Mouse (Mus musculus) 3134 (cell line): ENCODE data around the gene Nucks1.

ENCODE experiments used
- DNase-seq: peaks from one replicate; pipeline ENCODE4 v3.0.0-alpha.2; 2011; ENCODE audit warnings: low spot score; ENCODE audit not compliant: insufficient read length; ENCODE audit errors: extremely low read depth

Gene Nucks1

DNA sequence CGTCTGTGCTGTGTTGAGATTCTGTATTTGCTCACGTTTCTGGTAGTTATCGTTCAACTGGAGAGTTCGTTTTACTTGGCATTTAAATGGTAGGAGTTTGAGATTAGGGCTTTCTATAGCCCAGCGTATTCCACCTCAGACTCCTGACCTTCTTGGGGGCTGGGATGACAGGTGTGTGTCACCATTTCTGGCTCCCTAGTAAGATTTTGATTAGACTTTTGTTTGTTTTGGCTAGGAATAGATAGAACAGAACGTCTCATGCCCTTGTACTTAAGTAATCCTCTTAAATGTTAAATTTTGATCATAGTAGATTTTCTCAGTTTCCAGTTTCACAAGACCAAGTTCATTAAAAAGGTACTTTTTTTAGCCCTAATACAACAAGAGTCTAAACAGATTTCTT is 7.3 kb downstream of the Nucks1 start:
- DNase-seq = no peak

DNA sequence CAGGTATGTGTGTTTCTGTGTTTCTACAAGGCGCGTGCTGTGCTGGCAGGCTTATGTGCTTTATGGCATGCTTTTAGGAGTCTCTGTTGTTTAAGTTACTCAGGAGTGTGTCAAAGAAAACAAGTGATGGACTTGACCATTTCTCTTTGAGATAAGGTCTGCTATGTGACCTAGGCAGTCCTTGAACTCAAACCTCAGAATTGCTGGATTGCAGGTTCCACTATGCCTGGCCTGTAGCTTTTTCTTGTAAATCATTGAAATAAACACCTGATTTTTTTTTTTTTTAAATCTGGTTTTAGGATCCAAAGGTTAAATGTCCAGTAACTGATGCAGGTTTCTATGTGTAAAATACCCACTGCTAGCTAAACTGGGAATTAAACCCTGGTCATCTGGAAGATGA is 8.7 kb downstream of the Nucks1 start:
- DNase-seq = no peak

- no peak for DNase-seq
Observed at GRCm38 (mm10) chr1:131922100-131922499, 11.8 kb downstream of the Nucks1 start.

GRCm38 (mm10) chr1:131933471-131933870 is 23.1 kb downstream of the Nucks1 start:
- DNase-seq = no peak

DNA sequence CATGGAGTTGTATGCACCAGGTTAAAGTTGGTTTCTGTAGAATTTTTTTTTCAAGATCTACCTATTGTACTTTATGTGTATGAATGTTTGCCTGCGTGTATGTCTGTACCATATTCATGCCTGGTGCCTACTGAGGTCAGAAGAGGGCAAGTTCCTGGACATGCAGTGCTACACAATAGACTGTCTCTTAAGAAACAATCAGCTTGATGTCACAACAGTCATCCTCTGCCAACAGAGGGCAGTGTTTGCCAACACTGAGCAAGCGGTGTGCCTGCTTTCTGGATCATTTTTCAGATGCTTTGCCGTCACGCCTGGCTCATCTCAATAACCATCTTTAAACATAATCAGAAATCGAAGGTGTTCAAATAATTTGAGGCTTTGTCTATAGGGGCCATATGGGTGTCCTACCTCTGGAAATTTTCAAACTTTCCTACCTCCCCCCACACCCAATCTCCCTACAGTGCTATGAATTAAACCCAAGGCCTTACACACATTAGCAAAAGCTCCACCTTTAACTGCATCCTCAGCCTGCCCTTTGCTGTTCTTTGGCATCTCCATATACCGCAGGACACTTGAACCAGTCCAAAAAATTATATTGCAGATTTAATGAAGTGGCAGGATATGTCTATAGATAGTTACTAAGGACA is 27.4 kb downstream of the Nucks1 start:
- no peak for DNase-seq

GRCm38 (mm10) chr1:131938811-131939210 is 28.5 kb downstream of the Nucks1 start:
- no peak for DNase-seq

- DNase-seq = no peak
Observed at GRCm38 (mm10) chr1:131940711-131941244, 30.4 kb downstream of the Nucks1 start.

DNA sequence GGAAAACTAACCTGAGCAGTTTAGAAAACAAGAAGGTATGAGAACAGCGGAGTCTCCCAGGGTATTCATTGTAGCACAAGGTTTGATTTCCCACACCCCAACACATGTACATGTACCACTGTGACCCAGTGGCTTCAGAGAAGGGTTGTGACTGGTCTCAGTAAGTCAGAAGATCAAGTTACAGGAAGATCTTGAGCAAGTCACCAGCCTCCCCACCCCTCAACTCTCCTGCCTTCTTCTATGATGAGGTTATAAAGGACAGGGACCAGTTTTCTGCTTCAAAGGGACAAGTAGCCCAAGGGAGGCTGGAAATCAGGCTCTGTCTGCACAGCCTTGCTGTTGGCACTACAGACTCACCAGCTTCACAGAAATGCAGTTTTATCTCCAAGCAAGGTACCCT is 31.2 kb downstream of the Nucks1 start:
- DNase-seq = no peak

- DNase-seq = peak; percentile 17
Observed at GRCm38 (mm10) chr1:131942621-131943590, 32.6 kb downstream of the Nucks1 start.

DNA sequence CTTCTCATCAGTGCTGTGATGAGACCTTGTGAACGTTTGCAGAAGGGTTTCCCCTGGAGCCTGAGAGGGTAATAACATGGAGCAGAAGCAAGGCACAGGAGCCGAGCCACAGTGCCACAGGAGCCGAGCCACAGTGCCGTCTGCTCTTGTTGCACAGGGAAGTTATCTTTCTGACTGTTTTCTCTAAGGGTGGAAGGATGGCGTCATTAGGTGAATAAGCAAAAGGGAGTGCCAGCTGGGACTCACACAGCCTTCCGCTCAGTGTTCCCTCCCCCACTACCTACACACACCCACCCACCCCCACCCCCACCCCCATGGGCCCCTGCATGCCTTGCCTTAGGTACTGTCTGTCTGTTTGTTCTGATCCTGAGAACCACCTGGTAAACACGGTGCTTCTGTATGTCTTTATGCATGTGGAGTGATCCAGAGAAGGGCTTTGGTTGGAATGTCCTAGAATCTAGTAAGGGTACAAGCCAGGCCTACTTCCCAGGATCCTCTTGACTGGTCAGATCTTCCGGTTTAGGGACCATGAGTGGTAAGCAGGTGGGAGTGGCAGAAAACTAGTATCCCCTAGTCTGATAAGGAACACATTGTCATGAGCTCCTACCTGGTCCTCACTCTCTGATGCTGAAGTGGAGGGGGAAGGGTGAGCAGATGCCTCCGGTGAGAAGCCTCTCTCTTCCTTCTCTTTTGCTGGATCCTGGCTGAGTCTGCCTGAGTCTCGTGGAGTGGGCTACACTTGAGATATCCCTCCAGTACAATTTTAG is 35.5 kb downstream of the Nucks1 start:
- no peak for DNase-seq

DNA sequence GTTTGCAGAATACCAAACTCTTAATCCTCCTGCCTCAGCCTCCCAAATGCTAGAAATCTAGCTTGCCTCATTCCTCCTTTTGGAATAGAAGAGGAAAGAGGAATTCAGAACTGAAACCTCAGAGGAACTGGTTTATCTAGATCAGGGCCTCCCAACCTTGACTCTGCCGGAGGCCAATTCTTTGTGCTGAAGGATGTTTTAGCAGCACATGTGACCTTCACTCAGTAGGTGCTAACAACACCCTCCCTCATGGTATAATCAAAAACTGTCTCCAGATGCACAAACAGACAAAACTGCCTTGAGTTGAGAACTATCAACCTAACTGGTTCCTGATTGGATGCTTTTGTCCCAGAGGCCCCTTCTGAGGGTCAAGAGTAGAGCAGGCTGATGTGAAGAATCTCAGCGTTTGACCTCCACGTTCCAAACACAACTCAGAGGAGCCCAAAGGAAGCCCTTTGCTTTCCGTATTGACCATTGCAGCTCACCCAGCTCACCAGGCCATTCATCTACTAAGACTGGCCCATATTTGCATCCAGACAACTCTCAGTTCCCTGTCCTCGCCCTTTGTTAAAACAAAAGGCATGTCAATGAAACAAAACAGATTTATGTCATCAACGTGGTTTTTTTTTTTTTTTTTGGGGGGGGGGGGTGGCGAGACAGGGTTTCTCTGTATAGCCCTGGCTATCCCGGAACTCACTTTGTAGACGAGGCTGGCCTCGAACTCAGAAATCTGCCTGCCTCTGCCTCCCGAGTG is 36.3 kb downstream of the Nucks1 start:
- DNase-seq = no peak

DNA sequence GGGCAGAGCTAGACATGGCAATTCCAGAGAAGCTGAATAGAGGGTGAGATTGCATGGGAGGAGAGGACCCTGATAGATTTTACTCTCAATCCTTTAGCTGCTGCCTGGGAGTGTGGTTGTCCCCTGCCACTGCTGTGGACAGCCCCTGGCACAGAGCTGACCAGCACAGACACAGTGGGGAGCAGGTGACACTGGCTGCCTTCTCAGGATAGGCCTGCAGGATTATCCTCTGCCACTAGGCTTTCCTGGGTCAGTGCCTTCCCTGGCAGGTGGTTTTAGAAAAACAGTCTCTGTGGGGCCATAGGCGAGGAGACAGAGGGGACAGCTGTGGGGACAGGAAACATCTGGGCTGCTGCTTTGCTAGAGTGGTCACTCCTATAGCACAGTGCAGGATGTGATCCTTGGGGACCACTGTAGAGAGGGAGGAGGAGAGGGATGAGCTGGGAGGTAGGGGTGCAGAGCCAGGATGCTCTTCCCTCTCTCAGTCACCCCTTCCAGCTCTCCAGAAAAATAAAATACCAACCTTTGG is 37.7 kb downstream of the Nucks1 start:
- DNase-seq = no peak

DNA sequence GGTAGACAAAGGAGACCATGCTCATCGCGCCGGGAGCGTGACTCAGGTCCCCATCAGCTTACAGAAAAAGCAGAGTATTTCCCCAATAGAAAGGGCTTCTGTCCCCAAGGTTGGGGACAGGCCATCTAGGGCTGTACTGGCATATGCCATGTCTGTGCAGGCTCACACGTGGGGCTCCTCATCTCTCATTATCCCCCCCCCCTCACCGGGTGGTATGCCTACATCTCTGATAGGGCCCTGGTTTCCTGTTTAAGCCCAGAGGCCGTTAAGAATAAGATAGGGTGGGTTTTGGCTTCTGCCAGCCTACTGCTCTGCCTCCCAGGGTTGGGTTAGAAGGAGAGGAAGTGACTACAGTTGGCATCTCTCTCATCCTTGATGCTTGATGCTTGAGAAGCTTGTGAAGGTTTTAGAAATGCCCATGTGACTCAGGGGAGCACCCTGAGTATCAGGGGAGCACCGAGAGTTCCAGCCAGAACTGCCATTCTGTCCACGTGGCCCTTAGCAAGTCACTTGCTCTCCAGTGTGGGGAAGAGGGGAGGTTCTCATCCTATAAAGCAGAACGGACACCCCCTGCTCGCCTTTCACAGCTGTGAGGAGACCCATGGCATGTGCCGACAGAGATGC is 44.0 kb downstream of the Nucks1 start:
- no peak for DNase-seq

DNA sequence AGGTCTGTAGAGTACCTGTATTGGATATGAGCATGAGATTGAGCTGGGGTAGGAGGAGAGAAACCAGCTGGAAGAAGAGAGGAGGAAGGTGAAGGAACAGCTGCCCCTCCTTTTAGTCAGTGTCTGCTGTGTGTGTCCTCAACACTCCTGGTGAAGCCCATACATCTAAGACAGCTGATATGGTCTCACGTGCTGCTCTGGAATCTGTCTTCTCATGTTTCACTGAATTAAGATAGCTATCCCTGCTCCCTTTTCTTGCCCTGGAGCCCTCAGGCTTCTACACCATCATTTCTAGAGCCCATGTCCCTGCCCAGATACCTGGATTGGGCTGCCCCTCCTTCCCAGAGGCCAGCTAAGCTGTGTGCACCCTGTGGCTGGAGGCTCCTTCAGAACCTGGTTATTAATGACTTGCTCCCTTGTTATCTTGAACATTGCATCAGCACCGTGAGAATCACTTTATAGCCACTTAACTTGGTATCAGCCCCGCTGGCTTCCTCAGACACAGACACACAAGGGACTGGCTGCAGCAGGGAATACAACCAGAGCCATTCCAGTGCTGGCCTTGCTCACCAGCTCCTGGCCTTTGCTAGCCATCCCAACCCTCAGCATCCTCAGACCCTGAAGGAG is 44.9 kb downstream of the Nucks1 start:
- no peak for DNase-seq

DNA sequence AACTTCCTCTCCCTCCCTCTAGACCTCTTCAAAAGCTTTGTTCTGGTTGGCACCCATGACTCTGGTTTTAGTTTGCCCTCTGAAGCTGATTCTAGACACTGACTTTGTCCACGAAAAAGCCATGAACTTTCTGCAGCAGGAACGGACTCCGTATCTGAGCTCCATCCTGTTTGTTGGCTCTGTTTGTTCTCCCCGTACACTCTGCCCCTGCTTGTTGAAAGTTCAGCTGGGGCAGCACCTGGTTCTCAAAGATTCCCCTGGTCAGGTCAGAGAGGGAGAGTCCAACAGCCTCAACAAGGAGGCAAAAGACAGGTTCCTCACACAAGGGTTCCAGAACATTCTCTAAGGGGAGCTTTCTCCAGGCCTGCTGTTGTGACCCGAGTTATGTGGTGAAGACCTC is 47.1 kb downstream of the Nucks1 start:
- DNase-seq = no peak

DNA sequence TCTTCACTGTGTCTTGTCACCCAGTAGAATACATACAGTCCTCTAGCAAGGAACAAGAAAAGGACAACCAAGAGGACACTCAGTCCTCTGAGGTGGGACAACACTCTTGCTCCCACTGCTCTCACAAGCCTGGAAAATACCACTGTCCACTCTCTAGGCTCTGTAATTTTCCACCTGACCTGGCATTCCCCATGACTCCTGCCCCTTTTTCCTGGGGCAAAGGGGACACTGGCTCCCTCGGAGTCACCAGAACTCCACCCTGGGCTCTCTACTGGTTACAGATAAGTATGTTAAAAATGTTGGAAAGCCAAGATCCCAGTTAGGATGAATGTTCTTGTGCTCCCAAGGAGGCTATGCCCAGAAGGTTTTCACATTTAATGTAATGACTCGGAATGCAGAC is 50.7 kb downstream of the Nucks1 start:
- DNase-seq = no peak

- DNase-seq = no peak
Observed at GRCm38 (mm10) chr1:131962606-131963084, 52.3 kb downstream of the Nucks1 start, which contains the start of gene Slc45a3. TSS of gene Slc45a3 (plus strand) at chr1:131962967.

DNA sequence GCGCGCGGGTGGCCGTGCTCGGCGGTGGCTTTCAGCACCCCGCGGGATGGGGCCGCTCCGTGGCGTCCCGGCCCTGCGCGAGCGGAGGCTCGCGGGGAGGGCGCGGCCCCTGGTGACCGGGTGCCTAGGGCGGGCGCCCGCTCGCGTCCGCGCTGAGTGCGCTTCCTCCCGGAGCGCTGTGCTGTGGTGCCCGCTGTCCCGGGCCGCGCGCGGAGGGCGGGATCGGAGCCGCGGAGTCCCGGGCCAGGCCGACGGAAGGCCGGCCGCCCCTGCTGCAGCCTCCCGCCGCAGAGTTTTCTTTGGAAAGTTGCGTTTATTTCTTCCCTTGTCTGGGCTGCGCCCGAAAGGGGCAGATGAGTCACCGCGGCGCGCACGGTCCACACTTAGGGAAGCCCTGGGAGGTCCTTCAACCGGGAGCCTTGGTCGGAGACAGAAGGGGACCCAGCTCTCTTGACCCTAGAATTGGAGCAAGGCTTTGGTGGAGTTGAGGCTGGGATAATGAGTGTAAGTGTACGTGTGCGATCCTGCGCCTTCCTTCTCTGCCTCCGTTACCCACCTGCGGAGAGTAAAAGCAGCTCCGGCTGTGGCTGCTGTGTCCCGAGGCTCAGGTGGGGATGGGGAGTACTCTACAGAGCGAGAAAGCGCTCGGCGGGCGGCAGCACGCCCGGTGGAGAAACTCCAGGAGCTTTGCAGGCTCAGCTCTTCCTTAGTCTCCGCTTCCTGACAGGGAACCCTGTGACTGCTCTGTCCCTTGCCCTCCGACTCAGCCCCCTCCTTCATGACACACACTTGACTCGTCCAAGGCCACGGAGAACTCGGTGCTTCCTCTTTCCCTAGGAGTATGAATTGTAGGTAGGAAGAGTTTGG is 53.0 kb downstream of the Nucks1 start:
- DNase-seq = no peak
